Mouse (Mus musculus) urinary bladder, postnatal 4 days (tissue): ENCODE measurements around the gene Rab11fip4.
A peak's percentile ranks its signal among the peaks of the same experiment; 100 is the strongest.
"Not testable (repeated sequence)": the region's sequence is repeated elsewhere in the genome, so short reads cannot be mapped to it uniquely, and the experiment has no call there.

ENCODE experiments used
- DNase-seq, 2 experiments: peaks; one replicate each; pipeline ENCODE4 v3.0.0; 2021 to 2022; ENCODE audit warnings: low spot score in 2 of 2

The Rab11fip4 gene

GRCm38 (mm10) chr11:79678363-79679153, 87.5 kb downstream of the Rab11fip4 start:
- no peak for DNase-seq

DNA sequence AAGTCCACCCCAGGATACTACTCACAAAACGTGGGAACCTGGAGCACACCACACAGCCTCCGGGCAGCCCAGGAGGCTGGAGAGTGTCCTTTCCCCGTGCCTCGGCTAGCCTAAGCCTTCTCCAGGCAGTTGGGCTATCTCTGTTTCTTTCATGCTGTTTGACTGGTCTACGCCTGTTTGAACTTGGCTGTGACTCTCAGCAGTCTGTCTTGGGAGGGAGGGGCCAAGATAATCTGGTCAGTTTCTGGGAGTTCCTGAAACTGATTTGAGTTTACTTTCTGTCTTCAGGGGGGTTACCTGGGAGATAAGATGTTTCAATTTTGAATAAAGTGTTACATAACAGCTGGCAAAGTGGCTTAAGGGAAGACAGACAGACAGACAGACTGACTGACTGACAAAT, 88.9 kb downstream of the Rab11fip4 start:
- no peak for DNase-seq

DNA sequence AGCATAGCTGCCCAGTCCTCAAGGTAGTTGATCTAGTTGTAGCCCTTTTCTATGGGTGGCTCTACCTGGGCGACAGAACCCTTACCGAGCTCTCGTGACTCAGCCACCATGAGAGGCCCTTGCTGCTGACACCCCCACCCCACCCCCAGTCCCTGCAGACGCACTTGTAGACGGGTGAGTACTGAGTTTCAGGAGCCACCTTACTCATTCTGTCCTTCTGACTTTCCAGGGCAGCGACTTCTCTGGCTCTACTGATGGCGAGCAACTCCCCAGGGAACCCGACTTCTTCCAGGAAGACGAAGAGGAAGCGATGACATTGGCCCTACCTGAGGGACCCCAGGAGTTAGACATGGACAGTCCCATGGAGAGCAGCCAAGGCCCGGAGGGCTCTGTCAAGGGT, 89.5 kb downstream of the Rab11fip4 start:
- no peak for DNase-seq

GRCm38 (mm10) chr11:79681182-79681581, 90.2 kb downstream of the Rab11fip4 start:
- no peak for DNase-seq

GRCm38 (mm10) chr11:79681798-79682197, 90.8 kb downstream of the Rab11fip4 start:
- no peak for DNase-seq

GRCm38 (mm10) chr11:79685109-79685508, 94.1 kb downstream of the Rab11fip4 start:
- DNase-seq: no peak

GRCm38 (mm10) chr11:79686501-79687121, 95.6 kb downstream of the Rab11fip4 start:
- peak; percentile 76 to 91 for DNase-seq

- DNase-seq: no peak
Observed at GRCm38 (mm10) chr11:79689916-79690315, 98.9 kb downstream of the Rab11fip4 start.

- no peak for DNase-seq
Observed at GRCm38 (mm10) chr11:79691513-79691912, 100.5 kb downstream of the Rab11fip4 start.

GRCm38 (mm10) chr11:79696390-79697307, 105.6 kb downstream of the Rab11fip4 start:
- DNase-seq: no peak

GRCm38 (mm10) chr11:79698071-79698470, 107.1 kb downstream of the Rab11fip4 start:
- DNase-seq: no peak

DNA sequence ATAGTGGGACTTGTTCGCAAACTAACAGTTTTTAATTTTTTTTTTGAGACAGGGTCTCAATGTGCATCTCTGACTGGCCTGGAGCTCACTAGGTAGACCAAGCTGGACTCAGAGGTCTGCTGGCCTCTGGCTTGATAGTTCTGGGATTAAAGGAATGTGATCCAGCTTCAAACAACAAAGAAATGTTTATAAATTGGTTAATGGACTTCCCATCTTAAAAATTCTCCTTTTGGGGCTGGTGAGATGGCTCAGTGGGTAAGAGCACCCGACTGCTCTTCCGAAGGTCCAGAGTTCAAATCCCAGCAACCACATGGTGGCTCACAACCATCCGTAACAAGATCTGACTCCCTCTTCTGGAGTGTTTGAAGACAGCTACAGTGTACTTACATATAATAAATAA, 107.5 kb downstream of the Rab11fip4 start:
- DNase-seq: not testable (repeated sequence)

DNA sequence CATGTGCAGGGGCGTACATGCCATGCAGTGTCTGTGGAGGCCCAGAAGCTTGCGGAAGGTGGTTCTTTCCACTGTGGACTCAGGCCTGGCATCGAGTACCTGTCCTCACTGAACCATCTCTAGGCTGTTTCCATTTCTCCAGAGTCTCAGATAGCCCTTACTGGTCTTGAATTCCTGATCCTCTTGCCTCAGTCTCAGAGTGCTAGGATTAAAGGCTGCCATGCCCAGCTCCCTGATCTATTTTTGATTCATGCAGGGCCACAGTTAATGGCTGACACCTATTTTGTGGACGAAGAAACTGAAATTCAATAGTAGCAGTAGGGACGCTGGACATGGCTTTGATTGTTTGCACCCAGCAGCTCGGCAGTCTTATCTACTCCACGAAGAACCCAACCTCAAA, 110.5 kb downstream of the Rab11fip4 start:
- DNase-seq: no peak

- no peak for DNase-seq
Observed at GRCm38 (mm10) chr11:79702092-79702491, 111.1 kb downstream of the Rab11fip4 start.

GRCm38 (mm10) chr11:79703452-79703851, 112.4 kb downstream of the Rab11fip4 start:
- DNase-seq: no peak

GRCm38 (mm10) chr11:79703885-79704291, 112.9 kb downstream of the Rab11fip4 start:
- DNase-seq: no peak

DNA sequence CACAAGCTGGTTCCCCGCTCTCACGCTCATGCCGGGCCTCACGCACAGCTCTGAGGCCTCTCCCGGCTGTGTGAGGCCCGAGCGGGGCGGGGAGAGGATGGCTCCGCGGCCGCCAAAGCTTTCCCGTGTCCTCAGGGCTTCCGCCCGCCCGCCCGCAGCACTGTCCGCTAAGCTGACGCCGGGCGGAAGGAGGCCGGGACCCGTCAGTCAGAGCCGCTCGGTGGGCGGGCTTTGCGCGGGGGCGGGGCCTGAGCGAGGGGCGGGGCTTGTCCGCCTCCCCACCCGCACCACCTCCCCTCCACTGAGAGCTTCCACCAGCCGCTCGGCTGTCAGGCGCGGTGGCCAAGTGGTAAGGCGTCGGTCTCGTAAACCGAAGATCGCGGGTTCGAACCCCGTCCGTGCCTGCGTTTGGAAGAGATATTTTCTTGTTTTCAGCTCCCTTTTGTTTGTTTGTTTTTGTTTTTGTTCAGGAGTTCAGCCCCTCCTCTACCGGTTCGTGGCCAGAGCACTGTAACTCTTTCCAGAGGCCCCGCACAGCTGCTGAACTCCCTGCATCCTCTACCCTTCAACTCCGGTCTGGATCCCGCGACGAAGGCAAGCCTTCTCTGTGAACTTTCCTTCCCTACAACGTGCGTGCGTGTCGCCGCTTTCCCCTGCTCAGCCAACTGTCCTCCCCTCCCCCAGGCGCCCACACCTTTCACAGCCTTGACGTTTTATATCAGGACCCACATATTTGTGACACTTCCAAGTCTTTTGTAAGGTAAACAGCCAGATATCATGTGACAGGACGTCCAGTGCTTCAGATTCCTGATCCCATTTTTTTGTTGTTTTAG, 113.5 kb downstream of the Rab11fip4 start:
- peak; percentile 97 to 98 for DNase-seq

DNA sequence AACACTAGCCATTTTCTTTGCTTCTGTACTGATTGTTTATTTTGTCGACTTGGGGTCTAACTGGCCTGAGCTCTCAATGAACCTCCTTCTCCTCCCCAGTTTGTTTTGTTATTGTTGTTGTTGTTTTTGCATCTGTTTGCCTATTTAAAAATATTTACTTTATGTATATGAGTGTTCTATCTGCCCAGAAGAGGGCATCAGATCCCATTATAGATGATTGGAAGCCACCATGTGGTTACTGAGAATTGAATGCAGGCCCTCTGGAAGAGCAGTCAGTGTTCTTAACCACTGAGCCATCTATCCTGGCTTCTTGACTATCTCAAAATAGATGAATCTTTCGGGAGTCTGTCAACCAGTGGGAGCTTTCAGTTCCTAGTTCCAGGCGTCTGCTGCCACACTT, 116.1 kb downstream of the Rab11fip4 start:
- DNase-seq: no peak

DNA sequence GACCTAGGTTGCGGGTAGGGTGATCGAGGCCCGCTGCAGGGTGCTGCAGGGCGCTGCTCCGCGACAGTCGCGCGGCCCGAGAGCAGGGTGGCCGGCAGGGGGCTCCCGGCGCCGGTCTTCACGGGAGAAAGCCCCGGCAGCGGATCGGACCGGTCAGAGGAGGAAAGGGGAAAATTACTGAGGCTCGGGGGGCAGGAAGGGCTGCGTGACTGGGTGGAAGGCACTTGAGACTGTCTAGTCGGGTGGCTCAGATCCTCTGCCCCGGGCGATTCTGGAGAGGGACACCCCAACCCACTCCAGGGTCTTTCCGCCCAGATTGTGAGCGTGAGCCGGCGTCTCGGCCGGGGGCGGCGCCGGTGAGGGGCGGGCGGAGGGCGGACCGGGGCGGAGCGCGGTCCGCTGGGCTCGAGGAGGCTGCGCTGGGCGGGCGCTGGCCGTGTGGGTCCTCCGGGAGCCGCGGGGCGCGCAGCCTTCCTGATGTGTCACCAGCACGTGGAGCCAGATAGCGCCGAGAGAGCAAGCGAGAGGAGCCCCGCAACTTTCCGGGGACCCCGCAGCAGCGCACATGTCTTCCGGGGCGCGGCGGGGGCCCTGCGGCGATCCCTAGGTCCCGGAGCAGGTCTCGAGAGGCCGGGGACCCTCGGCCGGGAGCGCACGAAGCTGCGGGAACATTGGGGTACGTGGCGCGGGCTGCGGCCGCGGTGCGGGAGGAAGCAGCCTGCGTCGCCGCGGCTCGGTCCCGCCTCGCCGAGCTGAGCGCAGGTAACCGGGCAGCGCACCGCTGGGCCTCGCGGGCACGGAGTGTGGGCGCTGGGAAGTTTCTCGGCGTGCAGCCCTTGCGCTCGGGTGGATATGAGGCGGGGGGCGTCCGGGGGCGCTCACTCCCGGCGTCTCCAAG, 120.1 kb downstream of the Rab11fip4 start:
- DNase-seq: peak; percentile 85 to 89

- DNase-seq: no peak
Observed at GRCm38 (mm10) chr11:79711766-79712369, 120.9 kb downstream of the Rab11fip4 start.
